Mouse (Mus musculus) kidney, postnatal 14 days (tissue): ENCODE data around the gene Fggy.

Source experiments
- DNase-seq: peaks from one replicate; pipeline ENCODE4 v3.0.0; 2022; ENCODE audit warnings: mixed read lengths

Fggy gene

DNA sequence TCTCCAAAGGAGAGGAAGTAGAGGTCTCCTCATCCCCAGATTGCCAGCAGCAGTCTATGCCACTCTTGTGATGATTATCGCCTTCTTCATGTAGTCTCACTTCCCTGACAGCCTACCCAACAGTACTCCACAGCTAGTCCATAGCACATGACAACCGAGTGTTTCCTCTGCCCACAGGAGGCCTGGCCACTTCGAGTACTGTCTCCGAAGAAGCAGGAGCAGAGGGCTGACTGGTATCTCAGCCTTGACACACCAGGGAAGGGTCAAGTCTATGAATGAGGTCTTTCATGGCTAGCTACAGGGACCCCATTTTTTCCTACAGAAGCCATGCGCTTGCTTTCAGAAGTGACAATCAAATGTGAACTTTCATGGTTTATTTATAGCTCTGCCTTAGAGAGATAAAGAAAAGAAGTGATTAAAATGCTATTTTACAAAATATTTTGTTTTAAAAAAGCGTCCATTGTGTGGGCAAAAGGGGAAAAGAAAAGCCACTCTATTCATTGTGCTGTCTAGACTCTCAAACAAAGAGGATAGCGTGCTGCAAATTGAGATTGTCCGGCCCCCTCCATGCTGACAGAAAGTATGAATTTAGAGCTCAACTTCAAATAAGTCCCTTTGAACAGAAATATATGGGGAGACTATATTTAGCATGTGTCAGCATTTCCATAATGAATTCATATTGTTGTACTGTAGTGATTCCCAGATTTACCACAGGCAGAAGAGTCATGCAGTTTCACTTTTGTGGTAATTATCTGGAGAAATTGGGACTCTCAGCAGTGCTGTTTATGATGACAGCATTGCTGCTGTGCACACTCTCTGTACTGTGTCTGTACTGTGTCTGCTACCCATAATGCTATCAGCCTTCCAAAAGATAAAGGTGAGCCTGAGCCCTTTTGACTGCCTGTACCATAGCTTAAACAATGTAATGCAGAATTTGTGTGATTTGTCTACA lies 358.6 kb downstream of the Fggy start:
- DNase-seq: no peak

DNA sequence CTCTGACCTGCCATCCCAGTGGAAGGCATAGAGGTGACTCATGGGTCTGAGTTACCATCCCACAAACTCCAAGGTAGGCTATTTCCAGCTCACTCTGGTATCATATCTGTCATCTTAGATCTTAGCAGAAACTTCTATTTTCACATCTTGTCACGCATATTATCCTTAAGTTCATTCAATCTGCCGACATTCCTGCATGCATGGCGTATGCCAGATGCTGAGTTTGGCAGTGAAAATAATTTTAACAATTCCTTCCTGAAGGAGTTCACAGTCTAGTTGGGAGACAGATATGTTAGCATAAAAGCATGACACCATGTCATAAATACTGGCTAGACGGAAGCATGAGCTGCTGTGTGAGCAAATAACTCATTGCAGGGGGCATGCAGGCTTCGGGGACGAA lies 360.4 kb downstream of the Fggy start:
- no peak for DNase-seq

DNA sequence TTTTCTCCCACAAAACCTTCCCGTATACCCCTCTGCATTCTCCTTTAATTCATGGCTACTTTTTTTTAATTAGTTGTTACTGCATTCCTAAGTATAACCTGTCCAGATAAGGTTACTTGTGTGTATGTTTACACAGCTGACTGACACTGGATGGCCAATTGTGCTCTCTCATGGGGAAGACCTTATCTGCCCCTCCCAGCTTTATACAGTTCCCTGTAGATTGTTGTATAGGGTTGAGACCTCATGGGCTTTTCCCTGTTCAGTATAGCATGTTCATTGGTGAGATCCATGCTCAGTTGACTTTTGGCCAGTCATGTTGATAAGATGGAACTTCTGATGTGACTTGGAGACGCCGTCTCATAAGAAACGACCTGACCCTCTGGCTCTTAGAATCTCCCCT lies 363.1 kb downstream of the Fggy start:
- DNase-seq: no peak

DNA sequence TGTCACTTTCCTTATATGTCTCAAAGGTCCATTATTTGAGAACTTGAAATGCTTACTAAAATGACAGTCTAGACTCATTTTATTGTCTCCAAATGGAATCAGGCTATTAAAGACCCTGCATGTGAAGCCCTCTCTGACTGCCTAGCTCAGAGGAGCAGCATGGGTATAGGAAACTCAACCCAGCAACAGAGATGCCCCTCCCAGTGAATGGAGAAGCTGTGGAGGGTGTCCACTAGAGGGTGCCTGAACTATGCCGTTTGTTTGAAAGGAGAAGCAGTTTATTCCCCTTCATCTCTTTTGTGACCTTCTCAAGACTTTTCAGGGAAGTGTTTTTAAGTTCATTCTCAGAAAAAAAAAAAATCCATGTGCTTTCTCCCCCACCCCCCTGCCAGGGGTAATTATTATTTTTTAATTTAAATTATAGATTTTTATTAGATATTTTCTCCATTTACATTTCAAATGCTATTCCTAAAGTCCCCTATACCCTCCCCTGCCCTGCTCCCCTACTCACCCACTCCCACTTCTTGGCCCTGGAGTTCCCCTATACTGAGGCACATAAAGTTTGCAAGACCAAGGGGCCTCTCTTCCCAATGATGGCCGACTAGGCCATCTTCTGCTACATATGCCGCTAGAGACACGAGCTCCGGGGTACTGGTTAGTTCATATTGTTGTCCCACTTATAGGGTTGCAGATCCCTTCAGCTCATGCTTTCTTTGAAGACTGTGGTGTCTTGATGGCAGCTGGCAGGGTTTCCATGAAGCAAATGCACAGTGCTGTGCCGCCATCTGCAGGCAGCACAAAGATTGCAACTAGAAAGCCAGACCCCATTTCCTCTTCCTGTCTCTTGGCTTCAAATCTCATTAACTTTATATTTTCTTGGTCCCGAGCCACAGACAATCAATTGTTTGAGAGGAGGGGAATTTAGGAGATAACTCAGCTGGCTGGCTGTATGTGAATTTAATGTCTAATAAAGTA lies 367.2 kb downstream of the Fggy start:
- DNase-seq: peak; percentile 75

DNA sequence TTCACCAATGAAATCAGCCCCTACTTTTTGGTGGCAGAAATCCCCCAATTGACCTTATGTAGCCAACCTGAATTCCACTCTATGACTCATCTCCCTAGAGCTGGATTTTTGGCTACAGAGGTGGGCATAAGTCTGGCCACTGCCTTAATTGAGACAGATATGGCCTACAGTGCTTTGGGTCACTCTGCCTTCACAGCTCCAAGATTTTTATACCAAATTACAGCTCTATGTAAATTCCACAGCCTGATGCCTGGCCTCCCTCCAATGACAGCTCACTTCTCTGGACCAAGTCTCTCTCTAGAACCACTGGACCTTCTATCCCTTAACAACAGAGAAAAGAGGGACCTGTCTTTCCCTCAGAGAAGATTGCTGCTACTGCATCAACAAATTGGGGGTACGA lies 371.5 kb downstream of the Fggy start:
- DNase-seq: no peak

DNA sequence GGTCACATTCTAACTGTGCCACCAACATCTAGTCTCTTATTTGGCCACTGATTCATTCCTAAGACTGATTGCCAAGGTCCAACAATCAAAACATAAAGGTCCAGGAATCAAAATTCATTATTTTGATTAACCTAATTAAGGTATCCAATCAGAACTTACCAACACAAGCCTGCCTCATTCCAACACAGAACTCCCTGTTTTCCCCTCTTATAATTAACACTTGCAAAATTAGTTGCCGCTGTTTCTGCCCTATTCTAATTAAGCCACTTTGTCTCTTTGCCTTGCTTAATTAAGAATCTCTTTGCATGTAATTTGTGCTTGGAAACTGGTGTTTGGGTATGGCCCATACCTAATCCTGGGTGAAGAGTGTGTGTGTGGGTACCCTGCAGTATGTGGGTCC lies 372.6 kb downstream of the Fggy start:
- no peak for DNase-seq

DNA sequence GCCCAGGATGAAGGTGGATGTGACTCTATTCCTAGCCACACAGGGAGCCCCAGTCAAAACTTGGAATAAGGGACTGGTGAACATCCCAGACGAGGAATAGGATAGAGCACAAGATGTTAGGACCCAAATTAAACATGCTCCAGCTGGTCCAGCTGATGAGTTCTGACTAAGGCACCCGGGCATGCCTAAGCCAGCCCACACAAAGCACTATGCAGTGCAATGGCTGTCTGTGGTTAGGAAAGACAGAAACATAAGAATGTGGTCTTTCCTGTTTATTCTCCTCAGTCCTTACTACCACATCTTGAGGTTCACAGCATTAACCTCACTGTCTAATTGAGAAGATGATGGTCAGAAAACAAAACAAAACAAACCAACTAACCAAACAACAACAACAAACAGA lies 374.0 kb downstream of the Fggy start:
- DNase-seq: no peak

DNA sequence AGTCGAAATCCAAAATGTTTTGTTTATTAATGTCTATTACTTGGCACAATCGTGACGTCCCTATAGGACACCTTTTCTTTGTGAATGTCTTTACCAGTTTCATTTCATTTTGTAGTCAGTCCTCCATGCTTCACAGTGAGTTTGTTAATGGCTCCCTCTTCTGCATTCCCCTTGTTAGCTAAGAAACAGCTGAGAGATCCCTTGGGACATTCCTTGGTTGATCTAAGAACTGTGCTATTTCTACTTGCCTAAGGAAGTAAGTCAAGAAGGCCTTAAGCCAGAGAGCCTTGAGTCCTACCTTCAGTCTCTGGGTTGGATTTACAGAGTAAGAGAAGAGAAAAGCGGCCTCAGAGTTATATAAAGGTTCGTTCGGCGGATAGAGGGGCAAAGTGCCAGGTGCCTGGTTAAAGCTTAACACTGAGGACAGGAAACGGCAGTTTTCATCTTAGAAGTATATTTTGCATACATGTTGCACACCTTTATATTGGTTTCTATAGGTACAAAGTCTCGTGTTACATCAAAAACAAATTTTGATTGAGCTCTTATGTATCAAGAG lies 376.6 kb downstream of the Fggy start:
- DNase-seq: peak; percentile 74

DNA sequence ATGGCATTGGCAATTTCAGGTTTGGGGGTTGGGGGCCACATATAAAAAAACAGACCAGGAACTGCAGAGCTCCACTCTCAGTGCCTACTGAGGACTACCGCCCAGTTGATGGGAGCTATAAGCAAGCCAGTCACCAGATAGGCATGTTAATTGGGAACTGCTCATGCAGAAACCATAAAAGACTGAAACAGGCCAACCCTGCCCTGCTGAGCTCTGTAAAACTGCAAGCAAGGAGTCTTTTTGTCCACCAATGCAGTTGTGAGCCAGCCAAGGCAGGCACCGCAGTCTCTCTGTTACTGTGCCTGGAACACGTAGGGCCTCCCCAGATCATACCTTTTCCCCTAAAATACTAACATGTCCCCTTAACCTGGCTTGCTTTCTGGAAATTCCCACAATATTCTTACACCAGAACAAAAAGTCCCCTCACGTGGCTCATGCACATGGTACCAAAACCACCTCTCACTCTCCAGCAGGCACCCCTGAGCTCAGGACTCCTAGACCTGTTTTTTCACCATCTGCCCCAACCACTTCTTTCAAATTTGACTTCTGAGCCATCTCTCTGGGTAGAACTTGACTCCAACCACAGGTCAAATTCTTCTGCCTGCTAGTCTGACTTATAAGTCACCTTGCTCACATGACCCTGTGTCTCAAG lies 377.2 kb downstream of the Fggy start:
- peak; percentile 43 for DNase-seq

DNA sequence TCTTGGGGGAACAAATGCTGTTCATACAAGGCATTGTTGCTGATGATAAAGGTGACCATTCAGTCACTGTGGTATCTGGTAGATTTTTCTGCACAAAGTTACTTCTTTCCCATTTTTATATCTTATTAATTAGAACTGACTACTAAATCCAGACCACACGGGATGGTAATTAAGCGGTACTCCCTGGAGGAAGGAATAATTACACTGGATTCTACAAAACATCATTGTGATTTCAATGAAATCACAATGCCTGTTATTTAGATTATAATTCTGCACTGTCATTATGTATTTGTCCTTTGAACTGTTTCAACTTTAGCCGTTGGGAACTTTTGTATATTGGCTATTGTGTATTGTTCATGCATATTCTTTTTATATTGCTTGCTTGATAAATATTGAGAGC lies 381.4 kb downstream of the Fggy start:
- no peak for DNase-seq

DNA sequence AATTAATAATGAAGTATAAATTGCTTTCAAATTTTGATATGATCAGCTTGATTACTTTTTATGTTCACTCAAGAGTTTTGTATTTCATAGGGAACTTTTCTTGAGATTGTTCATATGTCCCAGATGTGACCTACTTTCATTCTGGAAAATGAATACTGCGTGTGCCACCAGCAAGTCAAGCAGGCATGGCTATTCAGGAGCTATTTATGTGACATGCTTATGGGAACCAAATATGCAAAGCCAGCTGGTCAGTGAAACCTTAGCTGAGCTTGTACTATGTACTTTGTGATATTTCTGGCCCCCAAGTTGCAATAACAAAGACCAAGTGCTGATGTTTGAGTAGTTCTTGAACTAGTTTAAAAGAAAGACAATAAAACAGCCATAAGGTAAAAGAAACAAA lies 390.6 kb downstream of the Fggy start:
- no peak for DNase-seq

DNA sequence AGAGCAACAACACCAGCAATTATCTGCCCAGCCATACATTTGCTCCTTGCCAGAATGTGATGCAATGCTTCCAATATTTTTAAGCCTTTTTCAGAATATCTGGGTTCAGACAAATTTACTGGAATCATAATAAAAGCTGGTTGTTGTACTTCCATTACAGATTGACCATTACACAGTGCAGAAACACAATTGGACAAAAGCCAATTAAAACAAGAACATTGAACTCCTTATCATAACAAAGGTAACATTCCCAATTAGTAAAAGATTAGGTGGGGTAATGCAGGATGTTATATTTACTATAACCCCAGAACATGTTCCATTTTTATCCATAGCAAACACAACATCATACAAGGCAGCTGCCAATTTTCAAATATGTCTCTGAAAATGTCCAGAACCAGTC lies 396.0 kb downstream of the Fggy start:
- no peak for DNase-seq

DNA sequence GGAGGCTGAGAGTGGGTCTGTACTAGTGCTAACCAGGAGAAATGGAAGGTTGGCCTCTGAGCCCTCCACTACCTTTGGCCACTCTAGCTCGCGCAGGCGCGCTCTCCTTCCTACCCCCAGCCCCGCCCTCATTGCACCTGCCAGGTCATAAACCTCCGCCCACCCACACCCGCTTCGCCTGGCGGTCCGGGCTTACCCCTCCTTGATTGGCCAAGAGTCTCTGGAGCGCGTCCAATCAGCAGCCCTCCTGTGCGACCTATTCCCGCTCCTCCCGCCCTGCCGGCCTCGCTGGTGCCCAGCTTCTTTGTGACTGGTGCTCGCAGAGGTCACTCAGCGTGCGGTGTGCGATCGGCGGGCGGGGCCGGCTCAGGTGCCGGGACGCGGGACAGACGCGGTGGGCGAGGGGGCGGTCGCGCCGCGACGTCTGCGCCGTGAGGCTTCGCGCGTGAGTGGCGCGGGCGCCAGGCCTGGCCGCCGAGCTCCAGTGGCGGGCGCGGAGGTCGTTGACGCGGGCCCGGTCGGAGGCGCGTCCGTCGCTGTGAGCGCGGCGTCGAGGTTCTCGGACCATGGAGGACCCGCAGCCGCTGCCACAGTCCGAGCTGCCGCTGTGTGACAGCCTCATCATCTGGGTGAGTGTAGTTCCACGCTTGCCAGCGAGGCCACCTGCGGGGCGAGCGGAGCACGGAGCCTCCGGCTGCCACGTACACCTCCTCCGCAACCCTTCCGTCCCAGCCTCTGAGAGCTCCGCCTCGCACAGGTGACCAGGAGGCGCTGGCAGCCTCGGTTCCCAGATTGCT lies 409.8 kb downstream of the Fggy start, which contains the start of gene Hook1:
Gene Hook1 (plus strand): TSS at position 313 of the 797 bp plus-strand sequence.
- peak; percentile 96 for DNase-seq
